Mouse (Mus musculus): ENCODE results near the gene Vmn1r77. TPM values are rescaled to one million over a fixed set of nuclear protein-coding genes. Genes with fewer than 3 reads are reported as not detected.
"Not testable (repeated sequence)": the region's sequence is repeated elsewhere in the genome, so short reads cannot be mapped to it uniquely, and the experiment has no call there.

The Vmn1r77 gene
- polyA plus RNA-seq (2014; fragmentation: Nextera tagmentation; extraction: Ambion mirVana): not detected in 2 replicates

- H3K4me2 ChIP-seq (ENCODE audit: low read depth, low read length, severe bottlenecking); H3K4me3 ChIP-seq (ENCODE audit: low read depth, low read length); H3K27me3 ChIP-seq (ENCODE audit: control insufficient read depth, insufficient read depth, low read length); H3K27ac ChIP-seq (ENCODE audit: low read depth, low read length); H3K9me3 ChIP-seq (ENCODE audit: control insufficient read depth, low read length); H3K9ac ChIP-seq (ENCODE audit: low read length); H3K36me3 ChIP-seq (ENCODE audit: control insufficient read depth, insufficient read depth, low read length); ATAC-seq (replicated peaks; ENCODE audit: low FRiP score); H3K4me1 ChIP-seq (replicated peaks; ENCODE audit: control insufficient read depth, insufficient read depth, low read length); DNase-seq (ENCODE audit: low spot score): not testable (repeated sequence)
These were observed at the start of gene Vmn1r77 for GRCm38 (mm10) chr7:12036452-12036851. Gene Vmn1r77 (plus strand): TSS chr7:12036752.

- not testable (repeated sequence) for H3K27ac ChIP-seq (ENCODE audit: low read depth, low read length); H3K4me1 ChIP-seq (replicated peaks; ENCODE audit: control insufficient read depth, insufficient read depth, low read length); H3K4me3 ChIP-seq (ENCODE audit: low read depth, low read length); H3K9ac ChIP-seq (ENCODE audit: low read length); H3K36me3 ChIP-seq (ENCODE audit: control insufficient read depth, insufficient read depth, low read length); H3K27me3 ChIP-seq (ENCODE audit: control insufficient read depth, insufficient read depth, low read length); H3K4me2 ChIP-seq (ENCODE audit: low read depth, low read length, severe bottlenecking)
- ATAC-seq (replicated peaks; ENCODE audit: low FRiP score): 0 out of 2 replicates have a peak, but pooled peaks have one; percentile 14
- H3K9me3 ChIP-seq (ENCODE audit: control insufficient read depth, low read length): peaks cover 54% of the 10 kb centered on the region
- WGBS: 91% methylated on average over 5 of the region's 5 CpGs
- DNase-seq (ENCODE audit: low spot score): peak; percentile 53
These were observed 25.1 kb upstream of the Vmn1r77 start for GRCm38 (mm10) chr7:12011491-12011890.

GRCm38 (mm10) chr7:12012392-12012791 lies 24.2 kb upstream of the Vmn1r77 start:
- H3K4me2 ChIP-seq (ENCODE audit: low read depth, low read length, severe bottlenecking); H3K36me3 ChIP-seq (ENCODE audit: control insufficient read depth, insufficient read depth, low read length); ATAC-seq (replicated peaks; ENCODE audit: low FRiP score); H3K9ac ChIP-seq (ENCODE audit: low read length); H3K27me3 ChIP-seq (ENCODE audit: control insufficient read depth, insufficient read depth, low read length); H3K4me3 ChIP-seq (ENCODE audit: low read depth, low read length); H3K4me1 ChIP-seq (replicated peaks; ENCODE audit: control insufficient read depth, insufficient read depth, low read length); H3K27ac ChIP-seq (ENCODE audit: low read depth, low read length): not testable (repeated sequence)
- peak; percentile 53 for DNase-seq (ENCODE audit: low spot score)
- peaks cover 63% of the 10 kb centered on the region for H3K9me3 ChIP-seq (ENCODE audit: control insufficient read depth, low read length)
- 89% methylated on average over 3 of the region's 3 CpGs for WGBS

- ATAC-seq (replicated peaks; ENCODE audit: low FRiP score) (no peak), DNase-seq (ENCODE audit: low spot score) (peak; percentile 65)
- H3K9me3 ChIP-seq (ENCODE audit: control insufficient read depth, low read length): peaks cover 67% of the 10 kb centered on the region; the same call in 1 of the 2 replicates
- 77% methylated on average over 4 of the region's 4 CpGs for WGBS
- H3K27ac ChIP-seq (ENCODE audit: low read depth, low read length): no peak overlapping the region
- no peaks in the 10 kb centered on the region for H3K4me1 ChIP-seq (replicated peaks; ENCODE audit: control insufficient read depth, insufficient read depth, low read length)
- H3K36me3 ChIP-seq (ENCODE audit: control insufficient read depth, insufficient read depth, low read length): no peaks in the 10 kb centered on the region
- H3K9ac ChIP-seq (ENCODE audit: low read length): no peak overlapping the region
- no peak overlapping the region for H3K4me3 ChIP-seq (ENCODE audit: low read depth, low read length)
- no peak overlapping the region for H3K4me2 ChIP-seq (ENCODE audit: low read depth, low read length, severe bottlenecking)
- H3K27me3 ChIP-seq (ENCODE audit: control insufficient read depth, insufficient read depth, low read length): no peaks in the 10 kb centered on the region
These were observed 23.4 kb upstream of the Vmn1r77 start for GRCm38 (mm10) chr7:12013106-12013505.

- not testable (repeated sequence) for H3K4me2 ChIP-seq (ENCODE audit: low read depth, low read length, severe bottlenecking); H3K4me1 ChIP-seq (replicated peaks; ENCODE audit: control insufficient read depth, insufficient read depth, low read length); H3K27ac ChIP-seq (ENCODE audit: low read depth, low read length); H3K9ac ChIP-seq (ENCODE audit: low read length); H3K4me3 ChIP-seq (ENCODE audit: low read depth, low read length); H3K36me3 ChIP-seq (ENCODE audit: control insufficient read depth, insufficient read depth, low read length); H3K27me3 ChIP-seq (ENCODE audit: control insufficient read depth, insufficient read depth, low read length)
- DNase-seq (ENCODE audit: low spot score) (peak; percentile 49), ATAC-seq (replicated peaks; ENCODE audit: low FRiP score) (peak; percentile 61; the same call in 1 of the 2 replicates)
- H3K9me3 ChIP-seq (ENCODE audit: control insufficient read depth, low read length): peaks cover 48% of the 10 kb centered on the region
- WGBS: 77% methylated on average over 2 of the region's 2 CpGs
These were observed 18.7 kb upstream of the Vmn1r77 start for GRCm38 (mm10) chr7:12017829-12018228.

- 73% methylated on average over 2 of the region's 2 CpGs for WGBS
These were observed 4.1 kb downstream of the Vmn1r77 start for GRCm38 (mm10) chr7:12040664-12041063.

More at GRCm38 (mm10) chr7:12040664-12041063, 4.1 kb downstream of the Vmn1r77 start:
- Histone ChIP-seq H3K9ac (ENCODE audit: low read length) (no peak overlapping the region), H3K4me2 (ENCODE audit: low read depth, low read length, severe bottlenecking) (no peak overlapping the region), H3K4me3 (ENCODE audit: low read depth, low read length) (no peak overlapping the region), H3K27me3 (ENCODE audit: control insufficient read depth, insufficient read depth, low read length) (no peaks in the 10 kb centered on the region), H3K4me1 (replicated peaks; ENCODE audit: control insufficient read depth, insufficient read depth, low read length) (no peaks in the 10 kb centered on the region), H3K9me3 (ENCODE audit: control insufficient read depth, low read length) (no peaks in the 10 kb centered on the region; the same call in 1 of the 2 replicates), H3K36me3 (ENCODE audit: control insufficient read depth, insufficient read depth, low read length) (no peaks in the 10 kb centered on the region), H3K27ac (ENCODE audit: low read depth, low read length) (no peak overlapping the region)
- ATAC-seq (replicated peaks; ENCODE audit: low FRiP score) (no peak), DNase-seq (ENCODE audit: low spot score) (no peak)

Other genes with a start within 250 kb of the Vmn1r77 start
- not detected in 2 replicates for gene Vmn1r74, start 202.8 kb upstream of the Vmn1r77 start, polyA plus RNA-seq (2014; fragmentation: Nextera tagmentation; extraction: Ambion mirVana)
- not detected in 2 replicates for gene Vmn1r75, start 162.1 kb upstream of the Vmn1r77 start, polyA plus RNA-seq (2014; fragmentation: Nextera tagmentation; extraction: Ambion mirVana)
- not detected in 2 replicates for gene Vmn1r76, start 98.5 kb upstream of the Vmn1r77 start, polyA plus RNA-seq (2014; fragmentation: Nextera tagmentation; extraction: Ambion mirVana)
- not detected in 2 replicates for gene Vmn1r78, start 113.5 kb downstream of the Vmn1r77 start, polyA plus RNA-seq (2014; fragmentation: Nextera tagmentation; extraction: Ambion mirVana)
- not detected in 2 replicates for gene Vmn1r79, start 134.5 kb downstream of the Vmn1r77 start, polyA plus RNA-seq (2014; fragmentation: Nextera tagmentation; extraction: Ambion mirVana)
- not detected in 2 replicates for gene Vmn1r80, start 152.5 kb downstream of the Vmn1r77 start, polyA plus RNA-seq (2014; fragmentation: Nextera tagmentation; extraction: Ambion mirVana)
- not detected in 2 replicates for gene Vmn1r81, start 231.5 kb downstream of the Vmn1r77 start, polyA plus RNA-seq (2014; fragmentation: Nextera tagmentation; extraction: Ambion mirVana)